Mouse (Mus musculus) heart, embryonic 12.5 days (tissue): ENCODE data around the gene Grpel1. TPM values are rescaled to one million over a fixed set of nuclear protein-coding genes. Genes with fewer than 3 reads are reported as not detected.
A peak's percentile ranks its signal among the peaks of the same experiment; 100 is the strongest.

ENCODE experiments used
- ATAC-seq: fragments of 200-750 bp; cut with Nextera tagmentation; 2 replicates; pipeline ENCODE4 v1.8.0; 2017; ENCODE audit warnings: moderate TSS enrichment, moderate library complexity; ENCODE audit not compliant: insufficient number of reproducible peaks, low FRiP score
- H3K27ac ChIP-seq: fragments of 300-500 bp; sonication (generic); 2 replicates; pipeline ENCODE4 v1.5.1; 2016; ENCODE audit warnings: mild to moderate bottlenecking, moderate library complexity; ENCODE audit not compliant: poor library complexity, severe bottlenecking
- H3K27me3 ChIP-seq: fragments of 300-500 bp; sonication (generic); replicated peaks from 2 replicates; pipeline ENCODE4 v1.6.1; 2016; ENCODE audit warnings: mild to moderate bottlenecking, moderate library complexity
- H3K36me3 ChIP-seq: fragments of 300-500 bp; sonication (generic); 2 replicates; pipeline ENCODE4 v1.6.1; 2016; ENCODE audit warnings: mild to moderate bottlenecking, moderate library complexity
- H3K4me1 ChIP-seq: fragments of 300-500 bp; sonication (generic); replicated peaks from 2 replicates; pipeline ENCODE4 v1.6.1; 2016; ENCODE audit warnings: mild to moderate bottlenecking
- H3K4me2 ChIP-seq: fragments of 300-500 bp; sonication (generic); 2 replicates; pipeline ENCODE4 v1.6.1; 2016; ENCODE audit warnings: mild to moderate bottlenecking, moderate library complexity
- H3K4me3 ChIP-seq: fragments of 300-500 bp; sonication (generic); 2 replicates; pipeline ENCODE4 v1.5.1; 2016; ENCODE audit warnings: mild to moderate bottlenecking
- H3K9ac ChIP-seq: fragments of 300-500 bp; sonication (generic); 2 replicates; pipeline ENCODE4 v1.6.1; 2016; ENCODE audit warnings: mild to moderate bottlenecking, moderate library complexity
- H3K9me3 ChIP-seq: fragments of 300-500 bp; sonication (generic); replicated peaks from 2 replicates; pipeline ENCODE4 v1.6.1; 2016; ENCODE audit warnings: mild to moderate bottlenecking, moderate library complexity
- WGBS: fragments of 180-500 bp; shearing (Covaris S2); methylation state at CpG from one replicate; pipeline ENCODE4 v1.1.7; 2016; 5-methylcytosine and 5-hydroxymethylcytosine counted together
- polyA plus RNA-seq: library from polyadenylated mRNA; unstranded; fragments of >200 nt; fragmentation: Nextera tagmentation; extraction: Ambion mirVana; gene quantifications from 2 replicates; pipeline ENCODE4 v1.2.1, GENCODE M21; 2016

The Grpel1 gene
- polyA plus RNA-seq, 1 experiment from 2014 or later, result 54.9 TPM

DNA sequence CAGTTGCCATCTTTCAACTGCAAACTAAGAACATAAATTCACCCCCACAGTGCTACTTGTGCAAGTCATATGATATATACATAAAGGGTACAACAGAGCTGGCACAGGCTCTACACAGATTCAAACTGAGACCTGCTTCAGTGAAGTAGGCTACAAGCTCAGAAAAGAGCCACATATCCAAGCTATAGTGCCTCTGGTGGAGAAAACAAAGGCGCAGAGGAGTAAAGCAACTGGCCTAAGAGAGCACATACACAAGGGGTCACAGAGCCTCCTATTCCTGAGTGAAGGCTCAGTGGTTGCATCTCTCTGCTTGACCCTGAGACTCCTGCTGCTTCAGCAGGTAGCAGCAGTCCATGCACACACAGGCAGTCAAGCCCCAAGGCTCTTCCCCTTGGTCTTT, 16.3 kb downstream of the Grpel1 start:
- no peak overlapping the region for H3K27ac ChIP-seq
- peaks cover 15% of the 10 kb centered on the region for H3K27me3 ChIP-seq
- H3K36me3 ChIP-seq, result peaks cover 14% of the 10 kb centered on the region
- no peak overlapping the region for H3K9ac ChIP-seq
- no peak overlapping the region for H3K4me3 ChIP-seq
- peaks cover 47% of the 10 kb centered on the region for H3K4me1 ChIP-seq
- 86% methylated on average over 1 of the region's 1 CpGs for WGBS
- ATAC-seq, result no peak
- H3K4me2 ChIP-seq, result no peak overlapping the region
- no peaks in the 10 kb centered on the region for H3K9me3 ChIP-seq

DNA sequence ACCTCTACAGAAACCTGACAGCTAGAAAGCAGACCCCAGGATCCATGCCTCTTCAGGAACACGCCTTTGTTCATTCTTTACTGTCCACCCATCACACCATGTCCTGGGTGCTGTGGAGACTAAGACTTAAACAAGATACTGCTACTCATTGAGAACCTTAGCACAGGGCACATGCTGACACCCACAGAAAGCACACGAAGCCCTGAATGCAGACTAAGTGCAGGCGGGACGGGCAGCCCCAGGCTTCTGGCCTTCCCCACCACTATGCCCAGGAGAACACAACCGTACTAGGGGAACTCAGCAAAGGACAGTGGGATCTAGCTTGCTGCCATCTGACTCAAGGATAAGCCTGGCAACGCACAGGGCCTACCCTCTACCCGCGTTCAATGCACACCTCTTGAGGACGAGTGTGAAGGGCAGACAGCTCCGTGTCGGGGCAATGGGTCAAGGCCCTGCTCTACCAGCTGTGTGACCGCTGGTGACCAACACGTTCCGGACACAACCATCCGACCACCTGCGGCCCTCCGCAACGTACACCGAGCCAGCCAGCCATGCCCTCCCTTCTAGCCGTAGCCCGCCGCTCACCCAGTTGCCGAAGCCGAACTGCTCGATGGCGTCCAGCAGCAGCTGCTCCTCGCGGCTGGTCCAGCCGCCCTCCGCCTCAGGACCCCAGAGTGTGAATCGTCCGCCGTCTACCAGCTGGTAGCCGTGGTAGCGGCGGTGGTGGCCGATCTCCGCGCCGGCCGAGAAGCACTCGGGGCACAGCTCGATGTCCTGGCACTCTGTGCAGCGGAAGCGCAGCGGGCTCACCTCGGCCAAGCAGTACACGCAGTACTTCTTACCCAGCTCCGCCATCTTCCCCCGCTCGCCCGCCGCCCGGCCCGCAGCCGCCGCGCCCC, 18.7 kb downstream of the Grpel1 start:
- H3K27ac ChIP-seq, result peak overlapping the region; percentile 52
- H3K4me3 ChIP-seq, result peak overlapping the region; percentile 83
- WGBS, result 5% methylated on average over 58 of the region's 58 CpGs
- peaks cover 28% of the 10 kb centered on the region for H3K27me3 ChIP-seq
- 0 out of 2 replicates have a peak, but pooled peaks cover 7% of the 10 kb centered on the region for H3K36me3 ChIP-seq
- ATAC-seq, result peak; percentile 1
- H3K4me2 ChIP-seq, result peak overlapping the region; percentile 81
- peaks cover 47% of the 10 kb centered on the region for H3K4me1 ChIP-seq
- H3K9ac ChIP-seq, result peak overlapping the region; percentile 92
- H3K9me3 ChIP-seq, result no peaks in the 10 kb centered on the region

DNA sequence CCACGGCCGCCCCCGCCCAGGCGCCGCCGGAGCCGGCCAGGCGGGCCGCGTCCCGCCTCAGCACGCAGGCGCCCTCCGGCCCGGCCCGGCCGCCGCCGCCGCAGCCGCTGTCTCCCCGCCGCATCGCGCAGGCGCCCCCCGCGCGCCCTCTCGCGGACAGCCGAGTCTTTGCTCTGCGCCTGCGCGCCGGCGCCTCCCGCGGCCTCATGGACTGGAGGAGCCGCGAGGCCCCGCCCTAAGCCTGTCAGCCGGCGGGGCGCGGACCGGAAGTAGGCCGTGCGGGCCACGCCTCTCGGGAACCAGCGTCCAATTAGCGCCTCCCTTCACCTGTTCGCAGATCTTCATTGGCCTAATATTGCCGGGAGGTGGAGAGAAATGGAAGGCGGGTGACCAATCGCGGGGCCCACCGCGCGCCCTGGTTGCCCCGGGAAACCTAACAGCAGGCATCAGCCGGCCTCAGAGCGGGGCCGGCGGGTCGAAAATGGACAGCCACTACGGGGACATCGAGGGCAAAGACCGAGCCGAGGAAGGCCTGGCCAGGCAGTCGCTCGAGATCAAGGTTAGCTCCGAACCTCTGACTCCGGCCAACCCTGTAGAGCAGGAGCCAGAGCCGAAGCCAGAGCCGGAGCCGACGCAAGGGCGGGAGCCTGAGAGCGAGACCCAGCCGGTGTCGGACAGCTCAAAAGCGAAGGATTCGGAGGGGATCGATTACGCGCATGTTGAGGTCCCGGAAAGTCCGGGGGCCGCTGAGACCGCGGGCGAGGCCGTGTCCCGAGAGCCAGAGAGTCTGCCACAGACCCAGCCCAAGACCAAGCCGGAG, 19.6 kb downstream of the Grpel1 start, which contains the start of the genes Tada2b and Ccdc96:
Gene Tada2b (minus strand): TSS at position 115 of the 820 bp plus-strand sequence.
Gene Ccdc96 (plus strand): TSS at position 418 of the 820 bp plus-strand sequence.
- peaks cover 28% of the 10 kb centered on the region for H3K27me3 ChIP-seq
- peak within 1 kb of the TSS; percentile 52 for H3K27ac ChIP-seq
- peak within 1 kb of the TSS; percentile 99 for H3K4me2 ChIP-seq
- no peaks in the 10 kb centered on the region for H3K9me3 ChIP-seq
- peak within 1 kb of the TSS; percentile 92 for H3K9ac ChIP-seq
- peaks cover 40% of the 10 kb centered on the region for H3K4me1 ChIP-seq
- peak; percentile 99 for ATAC-seq
- WGBS, result 6% methylated on average over 97 of the region's 97 CpGs
- H3K36me3 ChIP-seq, result 0 out of 2 replicates have a peak, but pooled peaks cover 7% of the 10 kb centered on the region
- H3K4me3 ChIP-seq, result peak within 1 kb of the TSS; percentile 83

DNA sequence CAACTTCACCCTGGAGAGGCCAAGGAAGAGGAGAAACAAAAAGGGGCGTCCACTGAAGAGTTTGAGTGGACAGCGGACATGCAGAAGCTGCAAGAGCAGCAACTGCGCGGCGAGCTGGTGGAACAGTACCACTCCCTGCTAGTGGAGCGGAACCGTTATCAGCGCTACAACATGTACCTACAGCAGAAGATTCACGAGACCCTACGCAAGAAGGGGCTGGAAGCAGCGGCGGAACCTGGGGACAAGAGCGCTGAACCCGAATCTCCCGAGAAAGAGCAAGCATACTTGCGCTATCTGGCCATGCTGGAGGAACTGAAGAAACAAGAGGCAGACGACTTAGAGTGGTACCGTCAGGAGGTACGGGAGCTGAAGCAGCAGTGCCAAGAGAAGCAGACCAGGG, 20.5 kb downstream of the Grpel1 start:
- no peaks in the 10 kb centered on the region for H3K9me3 ChIP-seq
- peaks cover 31% of the 10 kb centered on the region for H3K4me1 ChIP-seq
- peak overlapping the region; percentile 99 for H3K4me2 ChIP-seq
- no peak overlapping the region for H3K27ac ChIP-seq
- H3K36me3 ChIP-seq, result 0 out of 2 replicates have a peak, but pooled peaks cover 7% of the 10 kb centered on the region
- peaks cover 28% of the 10 kb centered on the region for H3K27me3 ChIP-seq
- peak overlapping the region; percentile 69; the same call in 1 of the 2 replicates for H3K9ac ChIP-seq
- no peak for ATAC-seq
- peak overlapping the region; percentile 83 for H3K4me3 ChIP-seq
- 23% methylated on average over 19 of the region's 19 CpGs for WGBS

DNA sequence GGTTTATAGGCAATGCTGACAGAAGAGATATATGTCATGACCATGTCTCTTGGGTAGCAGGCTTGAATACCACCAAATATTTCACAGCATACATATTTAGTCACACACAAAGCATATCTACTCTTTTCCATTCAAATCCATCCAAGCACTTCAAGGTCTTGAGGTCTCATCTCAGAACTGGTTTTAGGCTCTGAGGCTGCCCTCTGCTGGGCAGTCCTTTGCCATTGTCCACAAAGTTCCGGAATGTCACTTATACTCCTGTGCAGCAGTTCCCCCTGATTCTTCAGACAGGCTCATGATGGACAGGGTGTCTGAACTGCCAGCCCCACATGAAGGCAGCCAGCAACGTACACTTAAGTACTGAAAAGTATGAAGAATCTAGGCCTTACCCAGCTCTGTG, 24.4 kb downstream of the Grpel1 start:
- no peak overlapping the region for H3K27ac ChIP-seq
- H3K4me3 ChIP-seq, result no peak overlapping the region
- H3K36me3 ChIP-seq, result peaks cover 33% of the 10 kb centered on the region
- H3K4me1 ChIP-seq, result peaks cover 13% of the 10 kb centered on the region
- H3K27me3 ChIP-seq, result peaks cover 28% of the 10 kb centered on the region
- H3K9me3 ChIP-seq, result no peaks in the 10 kb centered on the region
- no peak overlapping the region for H3K9ac ChIP-seq
- ATAC-seq, result no peak
- WGBS, result 34% methylated on average over 2 of the region's 2 CpGs
- no peak overlapping the region for H3K4me2 ChIP-seq

DNA sequence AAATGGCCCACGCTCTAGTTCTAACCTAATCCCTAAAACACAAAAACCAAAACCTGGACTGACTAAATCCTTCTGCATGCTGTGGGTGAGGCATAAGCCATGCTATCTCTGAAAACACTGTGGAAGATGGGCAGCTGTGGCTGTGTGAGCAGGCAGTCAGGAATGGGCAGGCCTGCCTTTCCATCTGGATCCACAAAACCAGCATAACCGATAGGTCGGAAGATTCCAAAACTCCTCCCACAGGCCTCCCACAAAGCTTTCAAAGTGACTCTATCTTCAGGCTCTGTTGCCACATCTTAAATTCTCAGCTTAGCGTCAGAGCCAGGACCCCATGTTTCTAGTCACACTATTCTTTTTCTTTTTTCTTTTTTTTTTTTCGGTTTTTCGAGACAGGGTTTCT, 29.1 kb downstream of the Grpel1 start:
- peaks cover 58% of the 10 kb centered on the region for H3K36me3 ChIP-seq
- 87% methylated on average over 6 of the region's 6 CpGs for WGBS

DNA sequence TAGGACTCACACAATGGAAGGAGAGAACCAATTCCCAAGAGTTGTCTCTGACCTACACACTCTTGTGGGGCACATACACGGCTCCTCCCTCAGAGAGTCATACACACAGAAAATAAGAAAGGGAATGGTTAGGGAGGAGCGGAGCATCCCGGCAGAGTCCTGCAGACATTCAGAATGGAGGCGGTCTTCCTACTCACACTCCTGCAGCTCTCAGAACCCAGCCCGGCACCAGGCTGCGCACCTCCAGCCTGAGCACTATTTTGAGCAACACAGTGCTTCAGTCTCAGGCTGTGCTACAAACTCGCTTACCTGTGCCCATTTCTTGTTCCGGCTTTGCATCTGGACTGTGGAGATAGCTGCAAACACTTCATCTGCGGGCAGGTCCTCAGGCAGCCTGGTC, 29.9 kb downstream of the Grpel1 start:
- H3K36me3 ChIP-seq, result peaks cover 62% of the 10 kb centered on the region
- no peak overlapping the region for H3K4me2 ChIP-seq
- no peak overlapping the region for H3K27ac ChIP-seq
- H3K9ac ChIP-seq, result no peak overlapping the region
- no peaks in the 10 kb centered on the region for H3K4me1 ChIP-seq
- H3K27me3 ChIP-seq, result no peaks in the 10 kb centered on the region
- no peak for ATAC-seq
- 94% methylated on average over 9 of the region's 9 CpGs for WGBS
- no peak overlapping the region for H3K4me3 ChIP-seq
- no peaks in the 10 kb centered on the region for H3K9me3 ChIP-seq

More for the DNA sequence above, 29.1 kb downstream of the Grpel1 start:
- Histone ChIP-seq H3K9ac (no peak overlapping the region), H3K27ac (no peak overlapping the region), H3K9me3 (no peaks in the 10 kb centered on the region), H3K4me3 (no peak overlapping the region), H3K4me1 (no peaks in the 10 kb centered on the region), H3K4me2 (no peak overlapping the region), H3K27me3 (no peaks in the 10 kb centered on the region)
- ATAC-seq, result no peak

DNA sequence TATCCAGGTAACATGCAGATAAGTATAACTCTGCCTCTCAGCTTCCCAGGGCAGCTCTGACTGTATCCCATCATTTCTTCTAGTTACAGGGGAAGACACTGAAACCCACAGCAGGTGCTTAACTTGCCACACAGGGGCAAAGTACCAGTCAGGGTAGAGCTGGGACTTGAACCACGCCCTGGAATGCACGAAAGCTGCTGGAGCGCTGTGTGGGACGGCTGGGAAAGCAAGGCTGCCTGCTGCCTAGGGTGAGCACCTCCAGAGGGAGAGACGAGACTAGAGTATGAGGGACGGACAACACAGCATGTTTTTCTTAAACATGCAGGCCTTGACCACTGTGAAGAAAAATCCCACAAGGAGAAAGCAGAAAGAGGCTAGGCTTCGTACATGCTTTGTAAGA, 40.4 kb downstream of the Grpel1 start:
- Histone ChIP-seq H3K27me3 (no peaks in the 10 kb centered on the region), H3K9me3 (no peaks in the 10 kb centered on the region), H3K4me3 (no peak overlapping the region), H3K4me1 (no peaks in the 10 kb centered on the region), H3K36me3 (peaks cover 78% of the 10 kb centered on the region), H3K27ac (no peak overlapping the region), H3K4me2 (no peak overlapping the region), H3K9ac (no peak overlapping the region)
- WGBS, result 90% methylated on average over 7 of the region's 7 CpGs
- ATAC-seq, result no peak

DNA sequence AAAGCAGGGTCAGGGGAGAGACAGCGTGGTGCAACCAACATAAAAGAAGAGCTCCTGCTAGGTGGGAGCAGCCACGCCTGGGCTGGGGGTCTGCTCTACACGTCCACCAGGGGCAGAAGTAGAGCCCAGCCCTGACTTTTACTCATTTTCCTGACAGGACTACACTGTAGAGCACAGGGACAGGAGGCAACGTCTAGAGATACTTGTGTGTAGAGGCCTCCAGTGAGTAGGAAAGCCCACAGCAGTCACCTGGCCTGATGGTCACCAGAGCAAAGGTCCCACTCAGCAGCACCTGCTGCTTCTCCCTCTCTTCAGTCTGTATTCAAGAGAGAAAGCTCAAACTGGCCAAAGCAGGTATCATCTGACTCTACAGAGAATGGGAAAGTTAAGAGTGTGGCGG, 40.8 kb downstream of the Grpel1 start:
- 80% methylated on average over 5 of the region's 5 CpGs for WGBS
- H3K4me3 ChIP-seq, result no peak overlapping the region
- H3K9ac ChIP-seq, result no peak overlapping the region
- ATAC-seq, result no peak
- no peaks in the 10 kb centered on the region for H3K4me1 ChIP-seq
- H3K27me3 ChIP-seq, result no peaks in the 10 kb centered on the region
- no peak overlapping the region for H3K27ac ChIP-seq
- H3K9me3 ChIP-seq, result no peaks in the 10 kb centered on the region
- H3K36me3 ChIP-seq, result peaks cover 78% of the 10 kb centered on the region
- no peak overlapping the region for H3K4me2 ChIP-seq

DNA sequence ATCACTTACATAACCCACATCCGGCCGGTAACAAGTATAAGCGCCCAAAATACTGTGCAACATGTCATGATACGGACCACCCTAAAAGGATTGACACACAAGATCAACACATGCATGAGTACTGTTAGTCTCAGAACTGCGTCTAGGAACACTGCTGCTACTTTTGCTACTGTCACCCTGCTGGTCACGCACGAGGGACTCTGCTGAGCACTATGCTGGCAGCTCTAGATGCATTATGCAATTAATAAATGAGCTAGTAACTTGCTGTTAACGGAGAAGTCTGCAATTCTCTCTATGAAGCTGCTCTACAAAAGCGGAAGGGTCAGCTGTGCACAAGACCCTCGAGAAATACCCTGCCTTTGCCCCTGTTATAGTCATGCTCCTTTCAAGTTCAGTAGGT, 43.6 kb downstream of the Grpel1 start:
- Histone ChIP-seq H3K4me2 (no peak overlapping the region), H3K9me3 (no peaks in the 10 kb centered on the region), H3K4me3 (no peak overlapping the region), H3K27ac (no peak overlapping the region), H3K36me3 (peaks cover 80% of the 10 kb centered on the region), H3K27me3 (no peaks in the 10 kb centered on the region), H3K4me1 (no peaks in the 10 kb centered on the region), H3K9ac (no peak overlapping the region)
- ATAC-seq, result no peak
- WGBS, result 92% methylated on average over 10 of the region's 10 CpGs

DNA sequence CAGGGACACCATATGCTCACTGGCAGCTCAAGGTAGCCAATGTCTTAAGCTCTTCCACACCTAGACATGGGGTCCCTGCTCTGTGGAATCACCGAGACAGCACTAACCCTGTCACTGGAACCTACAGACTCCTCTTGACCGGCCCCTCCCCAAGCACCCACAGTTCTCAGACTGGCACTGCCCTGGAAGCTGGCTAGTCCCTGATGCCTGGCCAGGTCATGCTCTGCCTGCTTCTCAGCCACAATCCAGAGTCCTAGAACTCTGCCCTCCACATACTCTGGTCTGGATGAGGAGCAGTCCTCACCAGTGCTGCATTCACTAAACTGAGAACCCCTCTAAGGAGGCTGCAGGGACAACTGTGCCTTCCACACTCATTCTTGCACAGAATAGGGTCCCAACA, 46.2 kb downstream of the Grpel1 start:
- no peaks in the 10 kb centered on the region for H3K27me3 ChIP-seq
- H3K9me3 ChIP-seq, result no peaks in the 10 kb centered on the region
- H3K4me3 ChIP-seq, result no peak overlapping the region
- H3K27ac ChIP-seq, result no peak overlapping the region
- ATAC-seq, result no peak
- WGBS, result 82% methylated on average over 2 of the region's 2 CpGs
- H3K4me2 ChIP-seq, result no peak overlapping the region
- peaks cover 68% of the 10 kb centered on the region for H3K36me3 ChIP-seq
- H3K4me1 ChIP-seq, result peaks cover 5% of the 10 kb centered on the region
- H3K9ac ChIP-seq, result no peak overlapping the region
